Mouse (Mus musculus) cerebellum, adult 2 months (tissue): ENCODE data around the gene Ifnar2.

Experiments
- CTCF ChIP-seq: fragments of 200-500 bp; IDR thresholded peaks from 2 replicates; pipeline ENCODE4 v1.5.1; 2011; ENCODE audit warnings: low read depth, mild to moderate bottlenecking, control low read depth, low read length, moderate library complexity, borderline replicate concordance; ENCODE audit not compliant: insufficient read depth
- POLR2A ChIP-seq: fragments of 200-500 bp; IDR thresholded peaks from 2 replicates; pipeline ENCODE4 v1.6.1; 2011; ENCODE audit warnings: low read length, control low read depth, borderline replicate concordance; ENCODE audit not compliant: insufficient read depth

DNA sequence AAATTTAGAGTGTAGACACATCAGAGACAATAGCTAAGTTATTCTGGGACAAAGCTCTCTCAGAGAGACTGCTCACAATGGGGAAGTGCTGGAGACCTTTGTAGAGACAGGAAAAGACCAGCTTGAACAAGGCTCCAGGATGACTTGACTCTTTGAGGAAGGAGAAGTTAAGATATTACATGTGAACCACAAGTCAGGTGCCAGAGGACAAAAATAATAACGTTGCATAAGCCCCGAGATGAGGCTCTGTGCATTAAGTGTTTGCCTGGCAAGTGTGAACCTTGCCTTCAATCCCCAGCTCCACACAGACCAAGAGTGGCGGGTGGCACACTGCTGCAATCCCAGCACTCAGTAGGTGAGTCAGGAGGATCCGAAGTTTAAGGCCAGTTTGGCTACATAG lies 18.0 kb upstream of the Ifnar2 start:
- TF ChIP-seq CTCF (no peak), POLR2A (no peak)
